Mouse (Mus musculus): Measurements from ENCODE around the gene Lyl1.

Lyl1 gene

GRCm38 (mm10) chr8:84742171-84743053 is 41.2 kb downstream of the Lyl1 start:
- DNase-seq (ENCODE audit: low spot score) = peak; percentile 38

GRCm38 (mm10) chr8:84743054-84743415 is 41.8 kb downstream of the Lyl1 start:
- DNase-seq (ENCODE audit: low spot score) = no peak

DNA sequence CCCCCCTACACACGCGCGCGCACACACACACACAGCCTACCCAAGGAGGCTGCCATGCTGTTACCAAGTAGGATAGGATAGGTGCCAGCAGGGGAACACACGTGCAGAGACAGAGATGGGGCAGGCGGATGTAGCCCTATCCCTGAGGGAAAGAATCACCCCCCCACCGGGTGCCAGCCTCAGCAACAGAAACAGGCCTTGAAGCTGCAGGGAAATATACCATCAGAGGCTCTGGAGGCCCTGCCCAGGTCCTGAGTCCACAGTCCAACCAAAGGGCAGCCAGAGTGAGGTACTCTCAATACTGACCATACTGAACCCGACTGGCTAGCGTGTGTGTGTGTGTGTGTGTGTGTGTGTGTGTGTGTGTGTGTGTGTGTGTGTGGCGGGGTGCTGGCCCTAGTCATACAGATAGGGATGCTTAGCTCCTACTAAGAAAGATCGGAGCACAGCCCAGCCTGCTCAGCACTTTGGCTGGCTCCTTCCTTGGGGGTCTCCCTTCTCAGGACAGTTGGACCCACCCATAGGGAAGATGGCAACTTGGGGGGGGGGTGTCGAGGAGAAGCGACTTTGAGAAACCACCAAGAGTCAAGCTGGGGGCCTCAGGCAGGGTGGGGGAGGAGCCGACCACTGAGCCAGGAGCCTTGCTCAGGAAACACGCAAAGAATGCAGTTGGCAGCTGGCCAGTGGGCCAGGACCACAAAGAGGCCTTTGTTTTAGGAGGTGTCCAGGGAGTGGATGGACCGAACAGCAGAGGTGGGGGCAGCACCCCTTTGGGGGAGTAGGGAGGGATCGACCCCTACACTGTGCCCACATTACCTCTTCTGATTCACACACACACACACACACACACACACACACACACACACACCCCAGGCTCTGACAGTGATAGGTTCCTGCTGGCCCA is 42.5 kb downstream of the Lyl1 start:
- peak; percentile 60 for DNase-seq (ENCODE audit: low spot score)

DNA sequence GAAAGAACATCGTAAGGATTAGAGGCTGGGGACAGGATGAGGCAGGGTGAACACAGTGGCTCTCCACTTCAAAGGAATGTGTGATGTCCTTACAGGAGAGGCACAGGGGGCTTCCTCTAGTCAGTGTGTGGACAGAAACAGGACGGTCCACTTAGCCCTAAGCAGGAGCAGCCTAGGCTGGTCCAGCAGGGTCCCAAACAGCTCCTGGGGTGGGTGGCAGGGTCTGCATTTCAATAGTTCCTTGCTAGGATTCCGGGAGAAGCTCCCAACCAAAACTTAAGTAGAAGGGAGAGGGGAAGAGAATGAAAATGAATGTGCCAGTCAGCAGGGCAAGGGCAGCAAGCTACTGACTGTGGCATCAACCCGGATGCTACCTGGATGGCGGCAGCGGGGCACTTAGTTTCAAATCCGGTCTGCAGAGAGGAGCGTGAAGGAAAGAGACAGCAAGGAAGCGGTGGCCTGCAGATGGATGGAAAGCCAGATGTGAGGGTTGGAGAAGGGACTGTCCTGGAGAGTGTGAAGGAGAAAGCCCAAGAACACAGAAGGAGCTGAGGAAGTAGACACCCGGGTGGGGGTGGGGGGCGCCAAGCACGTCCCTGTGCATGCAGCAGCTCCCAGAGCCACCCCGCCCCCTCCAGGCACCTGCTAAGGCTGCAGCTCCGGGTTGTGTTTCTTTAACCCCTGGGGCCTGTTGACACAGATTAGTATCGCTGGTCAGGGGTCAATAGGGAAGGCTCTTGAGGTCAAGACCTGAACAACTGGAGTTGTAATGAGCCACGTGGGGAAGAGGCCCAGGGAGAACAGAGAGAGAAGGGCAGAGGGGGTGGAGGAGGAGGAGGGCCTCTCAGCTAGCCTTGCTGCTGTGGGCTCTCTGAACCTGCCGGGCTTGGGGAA is 44.0 kb downstream of the Lyl1 start:
- DNase-seq (ENCODE audit: low spot score) = no peak

DNA sequence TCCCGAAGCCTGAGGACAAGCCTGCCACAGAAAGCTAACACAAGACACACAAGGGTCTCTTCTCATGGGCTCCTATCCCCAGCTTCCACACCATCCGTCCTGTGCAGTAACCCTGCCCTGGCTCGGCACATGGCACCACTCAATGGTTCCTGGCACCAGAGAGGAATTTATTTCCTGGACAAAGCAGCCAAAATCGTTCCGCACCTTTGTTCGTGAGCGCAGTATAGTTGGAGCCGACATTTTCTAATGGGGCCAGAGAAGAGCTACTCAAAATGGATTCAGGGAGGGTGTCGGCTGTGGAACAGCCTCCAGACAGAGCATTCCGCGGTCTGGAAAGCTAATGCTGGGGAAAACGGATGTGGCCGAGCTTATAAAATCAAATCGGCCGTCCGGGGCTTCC is 48.3 kb downstream of the Lyl1 start:
- DNase-seq (ENCODE audit: low spot score) = no peak

DNA sequence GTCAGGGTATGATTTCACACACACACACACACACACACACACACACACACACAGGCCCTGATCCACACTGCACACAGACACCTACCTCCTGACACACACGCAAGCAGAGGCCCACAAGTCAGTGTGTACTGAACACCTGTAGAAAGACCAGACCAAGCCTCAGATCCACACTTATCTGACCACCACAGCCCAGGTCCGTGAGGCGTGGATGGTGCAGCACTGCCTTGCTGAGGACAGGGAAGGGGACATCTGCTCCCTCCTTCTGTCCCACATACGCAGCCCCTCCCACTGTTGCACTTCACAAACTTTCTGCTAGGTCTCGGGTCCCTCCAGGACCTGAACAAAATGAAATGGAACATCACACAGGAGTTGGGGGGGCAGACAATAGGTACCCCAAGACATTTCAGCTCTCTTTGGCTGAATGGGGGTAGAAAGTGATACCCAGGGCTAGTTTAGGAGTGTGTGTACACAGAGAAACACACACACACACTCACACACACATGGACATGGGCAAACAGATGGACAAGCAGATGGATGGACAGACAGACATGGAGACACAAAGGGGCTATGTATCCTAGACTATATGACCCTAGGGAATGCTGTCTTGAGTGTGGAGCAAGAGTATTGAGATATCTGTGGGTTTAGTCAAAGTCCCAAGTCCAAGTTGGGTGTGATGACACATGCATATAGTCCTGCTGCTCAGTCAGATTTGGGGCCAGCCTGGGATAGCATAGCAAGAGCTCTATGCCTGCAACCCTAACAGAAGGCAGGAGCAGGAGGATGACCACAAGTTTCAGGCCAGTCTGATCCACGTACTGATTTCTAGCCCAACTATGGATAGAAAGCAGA is 51.7 kb downstream of the Lyl1 start:
- no peak for DNase-seq (ENCODE audit: low spot score)

Measured in ovary, adult 18-20 months (tissue).